Mouse (Mus musculus) liver, adult (tissue): ENCODE data around the gene Slc1a3.

ENCODE experiments used
- GATA4 ChIP-seq: IDR thresholded peaks from 2 replicates; pipeline ENCODE4 v1.6.1; 2014; ENCODE audit warnings: mild to moderate bottlenecking, low read length; ENCODE audit not compliant: insufficient replicate concordance

Slc1a3 gene

DNA sequence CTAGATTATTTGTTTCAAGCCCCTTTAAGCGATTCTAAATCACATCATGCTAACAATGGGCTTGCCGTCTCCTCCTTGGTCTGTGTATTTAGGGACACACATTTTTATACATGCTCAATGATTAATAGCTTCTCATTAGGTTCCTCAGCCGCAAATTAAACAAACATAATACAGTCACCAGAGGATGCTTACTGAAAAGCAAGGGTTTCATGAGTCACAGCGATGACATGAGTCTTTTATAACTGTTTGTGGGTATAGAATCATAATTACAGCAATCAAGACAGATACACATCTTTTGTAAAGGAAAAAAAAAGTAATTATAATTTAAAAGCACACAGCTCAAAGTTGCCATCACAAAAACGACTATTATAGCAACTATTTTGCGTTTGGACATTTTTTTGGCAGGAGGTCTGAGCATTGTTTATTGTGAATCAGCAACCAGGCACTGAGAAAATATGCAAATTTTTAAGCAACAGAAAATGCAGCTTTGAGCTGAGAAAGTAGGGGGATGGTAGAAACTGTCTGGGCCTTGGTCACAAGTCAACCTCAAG is 6.5 kb upstream of the Slc1a3 start:
- no peak for TF ChIP-seq GATA4

DNA sequence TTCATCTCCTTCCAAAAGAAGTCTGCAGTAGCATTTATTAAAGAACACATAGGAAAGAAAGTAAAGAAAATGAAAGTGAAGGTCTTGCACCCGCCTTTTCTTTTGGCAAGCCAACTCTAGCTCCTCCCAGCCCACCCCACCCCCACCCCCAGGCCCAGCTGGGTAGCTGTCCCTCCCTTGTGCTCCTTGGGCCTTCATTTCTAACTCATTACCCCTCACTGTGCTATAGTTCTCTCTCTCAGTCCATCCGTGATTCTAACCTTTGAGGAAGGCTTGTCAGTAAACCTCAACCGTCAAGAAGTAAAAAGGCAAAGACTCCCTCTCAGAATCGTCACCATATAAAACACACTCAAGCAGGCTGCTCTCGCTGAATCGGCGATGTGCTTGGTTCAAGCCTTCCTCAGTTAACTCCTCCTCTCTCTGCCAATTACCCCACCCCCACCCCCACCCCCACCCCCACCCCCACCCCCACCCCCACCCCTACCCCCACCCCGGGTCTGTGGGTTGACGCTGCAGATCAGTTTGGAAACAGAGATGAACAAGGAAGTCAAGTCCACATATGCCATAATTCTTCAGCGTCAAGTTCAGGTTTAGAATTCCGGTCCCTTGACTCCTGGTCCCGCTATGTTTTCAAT is 5.9 kb upstream of the Slc1a3 start:
- TF ChIP-seq GATA4: no peak

DNA sequence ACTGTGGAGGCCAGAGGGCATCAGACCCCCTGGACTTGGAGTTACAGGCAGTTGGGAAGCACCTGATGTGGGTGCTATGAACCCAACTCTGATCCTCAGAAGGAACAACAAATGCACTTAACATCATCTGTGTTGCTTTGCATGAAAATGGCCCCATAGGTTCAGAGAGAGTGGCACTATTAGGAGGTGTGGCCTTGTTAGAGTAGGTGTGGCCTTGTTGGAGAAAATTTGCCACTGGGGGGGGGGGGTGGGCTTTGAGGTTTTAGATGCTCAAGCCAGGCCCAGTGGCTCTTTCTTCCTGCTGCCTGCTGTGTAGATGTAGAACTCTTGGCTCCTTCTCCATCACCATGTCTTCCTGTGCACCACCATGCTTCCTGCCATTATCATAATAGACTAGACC is 5.1 kb upstream of the Slc1a3 start:
- no peak for TF ChIP-seq GATA4

DNA sequence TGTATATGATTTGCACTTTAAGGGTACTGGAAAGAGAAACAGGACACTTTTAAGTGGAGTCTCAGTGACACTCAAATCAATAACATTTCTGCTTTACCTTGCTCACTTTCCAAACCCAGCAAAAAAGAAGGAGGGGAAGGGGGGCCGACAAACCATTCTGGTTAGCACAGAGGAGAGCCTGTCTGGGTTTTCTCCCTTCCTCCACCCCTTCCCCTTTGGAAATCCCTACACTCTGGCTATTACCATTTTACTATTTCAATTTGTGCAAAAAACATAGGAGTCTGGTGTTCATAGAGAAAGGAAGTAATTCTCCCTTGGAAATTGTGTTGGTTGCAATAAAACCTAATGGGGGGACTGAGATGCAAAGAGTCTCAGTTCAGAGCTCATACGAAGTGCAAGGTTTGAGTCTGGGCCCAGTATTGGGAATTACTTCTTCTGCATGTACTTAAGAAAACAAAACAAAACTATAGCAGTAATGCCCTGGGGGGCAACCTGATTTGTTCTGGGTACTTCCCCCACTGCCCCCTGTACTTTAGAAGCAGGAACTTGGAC is 1.9 kb upstream of the Slc1a3 start:
- no peak for TF ChIP-seq GATA4

DNA sequence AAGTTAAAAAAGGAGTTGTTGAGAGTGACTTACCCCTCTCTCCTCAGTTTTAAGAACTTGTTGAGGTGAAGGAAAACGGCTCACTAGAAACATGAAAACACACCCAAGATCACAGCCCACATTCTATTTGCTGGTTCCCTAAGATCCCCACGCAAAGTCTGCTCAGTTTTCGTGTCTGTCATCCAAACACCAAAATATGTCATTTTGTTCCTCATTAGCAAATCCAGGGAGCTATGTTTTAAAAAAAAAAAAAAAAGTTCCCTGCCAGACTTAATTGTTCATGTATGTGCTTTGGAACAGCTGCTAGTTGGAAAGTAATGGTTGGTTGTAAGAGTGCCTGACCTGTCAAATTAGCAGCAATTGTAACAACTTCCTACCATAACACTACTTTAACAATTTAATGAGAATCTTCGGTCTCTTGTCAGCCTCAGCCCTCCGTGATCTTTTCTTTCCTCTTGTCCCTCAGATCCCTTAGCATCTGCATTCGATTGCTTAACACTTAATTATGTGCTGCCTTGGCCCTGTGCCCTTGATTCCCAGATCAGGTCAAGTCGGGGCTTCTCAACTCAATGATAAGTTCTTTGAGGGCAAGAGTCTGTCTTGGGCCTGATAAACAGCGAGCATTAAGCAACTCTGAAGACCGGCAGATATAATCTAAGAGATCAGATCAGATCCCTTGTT is 1.2 kb upstream of the Slc1a3 start:
- no peak for TF ChIP-seq GATA4

DNA sequence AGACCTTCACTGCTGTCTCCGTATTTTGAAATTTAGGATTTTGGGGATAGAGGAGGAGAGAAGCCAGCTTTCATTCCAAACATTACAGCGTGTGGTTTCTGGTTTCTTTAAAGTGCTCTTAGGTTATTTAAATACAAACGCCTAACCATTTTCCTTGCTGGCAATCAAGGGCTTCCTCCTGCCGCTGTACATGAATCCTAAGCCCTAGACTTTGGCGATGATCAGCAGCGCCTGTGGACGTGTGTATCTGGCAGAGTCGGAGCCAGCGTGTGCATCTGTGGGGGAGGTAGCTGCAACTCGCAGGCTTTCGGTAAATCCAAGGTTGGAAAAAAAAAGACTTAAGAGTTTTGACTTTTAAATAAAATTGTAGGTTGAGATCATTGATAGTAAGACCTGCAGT is 986 bp downstream of the Slc1a3 start:
- TF ChIP-seq GATA4: no peak

DNA sequence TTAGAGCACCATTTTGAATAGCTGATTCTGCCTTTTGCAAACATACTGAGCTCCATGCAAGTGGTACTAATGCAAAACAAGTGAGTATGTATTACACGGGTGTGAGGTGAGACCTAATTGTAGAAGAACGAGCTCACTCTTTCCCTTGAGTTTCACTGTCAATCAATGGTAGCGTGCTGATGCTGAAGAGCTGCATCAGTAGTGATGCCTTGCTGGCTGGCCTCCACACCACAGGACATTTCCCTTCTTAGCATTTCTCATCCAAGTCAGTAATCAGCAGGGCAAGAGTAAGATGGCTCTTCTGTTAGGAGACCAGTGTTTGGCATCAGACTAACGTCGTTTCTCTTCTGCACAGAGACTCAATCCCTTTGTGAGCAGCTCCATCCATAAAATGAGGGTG is 4.0 kb downstream of the Slc1a3 start:
- no peak for TF ChIP-seq GATA4

DNA sequence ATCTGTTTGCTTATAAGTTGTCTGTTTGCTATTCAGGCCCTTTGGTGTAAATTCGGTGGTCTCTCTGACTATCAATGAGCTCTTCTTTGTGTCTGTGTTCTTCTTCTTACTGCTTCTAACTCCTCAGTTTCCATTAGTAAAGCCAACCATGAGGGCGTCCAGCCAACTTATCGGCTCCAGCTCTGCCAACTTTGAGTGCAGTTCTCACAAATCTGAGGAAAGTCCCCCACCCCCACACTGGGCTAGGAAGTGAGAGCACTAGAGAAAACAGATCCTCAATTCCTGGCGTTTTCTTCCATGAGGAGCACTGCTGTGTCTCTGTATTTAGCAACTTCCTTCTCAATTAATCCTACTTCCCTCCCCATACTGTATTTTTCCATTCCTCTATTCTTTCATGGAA is 4.4 kb downstream of the Slc1a3 start:
- no peak for TF ChIP-seq GATA4

DNA sequence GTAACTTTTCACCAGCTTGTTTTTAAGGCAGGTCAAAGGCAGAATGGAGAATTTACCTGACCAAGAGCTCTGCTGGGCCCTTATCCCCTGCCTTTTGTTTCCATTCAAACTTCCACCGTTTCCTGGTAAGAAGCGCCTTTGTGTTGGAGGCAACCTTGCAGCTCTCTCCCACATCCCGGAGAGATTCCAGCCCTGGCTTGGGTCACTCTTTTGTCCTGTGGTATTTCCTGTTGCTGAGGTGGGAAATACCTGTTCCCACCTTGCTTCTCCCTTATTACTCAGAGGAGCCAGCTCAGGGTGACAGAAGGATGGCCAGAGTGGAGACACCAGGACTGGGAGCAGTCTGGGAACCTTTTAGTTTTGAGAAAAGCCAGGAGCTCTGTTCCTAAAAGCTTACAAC is 12.6 kb downstream of the Slc1a3 start:
- TF ChIP-seq GATA4: no peak

DNA sequence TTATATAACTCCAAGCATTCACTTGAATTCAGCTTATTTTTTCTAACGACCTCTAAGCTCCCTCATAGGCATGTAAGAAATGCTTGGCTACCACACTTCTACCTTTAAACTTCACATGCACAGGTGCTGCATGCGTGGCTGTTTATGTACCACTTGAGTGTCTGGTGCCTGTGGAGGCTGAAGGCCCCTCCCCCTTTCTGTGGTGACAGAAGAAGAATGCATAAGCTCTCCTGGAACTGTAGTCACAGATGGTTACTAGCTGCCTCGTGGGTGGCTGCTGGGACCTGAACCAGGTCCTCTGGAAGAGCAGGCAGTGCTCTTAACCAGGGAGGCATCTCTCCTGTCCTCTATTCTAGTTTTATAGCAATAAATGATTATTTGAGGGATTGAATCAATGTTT is 13.1 kb downstream of the Slc1a3 start:
- TF ChIP-seq GATA4: no peak

DNA sequence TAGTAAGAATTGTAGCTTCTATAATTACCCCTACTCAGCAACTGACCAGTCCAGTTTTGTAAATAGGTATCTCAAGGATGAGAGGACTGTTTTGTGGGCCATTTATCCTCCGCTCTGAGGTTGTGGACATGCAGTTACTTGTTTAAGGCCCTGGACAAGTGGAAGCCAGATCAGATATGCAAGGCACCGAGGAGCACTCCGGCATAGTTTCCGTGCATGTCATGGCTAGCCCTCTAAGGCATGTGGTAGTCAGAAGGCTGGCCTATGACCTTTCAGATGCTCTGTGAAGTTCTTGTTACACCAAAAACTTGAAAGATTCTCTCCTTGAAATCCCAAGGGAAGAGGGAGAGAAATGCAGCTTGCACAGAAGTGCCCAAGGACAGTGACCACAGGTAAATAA is 23.7 kb downstream of the Slc1a3 start:
- TF ChIP-seq GATA4: no peak

DNA sequence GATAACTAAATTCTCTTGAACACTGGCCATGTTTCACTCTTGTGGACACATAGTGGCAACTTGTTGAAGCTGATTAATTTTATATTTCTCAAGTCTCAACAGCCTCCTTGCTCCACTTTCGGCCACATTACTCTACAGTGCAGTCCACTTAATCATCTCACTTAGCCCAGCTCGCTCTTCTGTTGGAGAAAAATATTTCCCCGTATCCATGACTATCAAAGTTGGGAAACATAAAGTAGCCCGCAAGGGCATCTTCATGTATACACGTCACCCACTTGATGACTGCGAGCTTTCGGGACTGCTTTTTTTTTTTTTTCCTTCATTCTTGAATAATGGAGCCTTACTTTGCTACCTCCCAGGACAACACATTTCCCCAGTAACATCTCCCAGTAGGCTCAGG is 25.1 kb downstream of the Slc1a3 start:
- no peak for TF ChIP-seq GATA4

DNA sequence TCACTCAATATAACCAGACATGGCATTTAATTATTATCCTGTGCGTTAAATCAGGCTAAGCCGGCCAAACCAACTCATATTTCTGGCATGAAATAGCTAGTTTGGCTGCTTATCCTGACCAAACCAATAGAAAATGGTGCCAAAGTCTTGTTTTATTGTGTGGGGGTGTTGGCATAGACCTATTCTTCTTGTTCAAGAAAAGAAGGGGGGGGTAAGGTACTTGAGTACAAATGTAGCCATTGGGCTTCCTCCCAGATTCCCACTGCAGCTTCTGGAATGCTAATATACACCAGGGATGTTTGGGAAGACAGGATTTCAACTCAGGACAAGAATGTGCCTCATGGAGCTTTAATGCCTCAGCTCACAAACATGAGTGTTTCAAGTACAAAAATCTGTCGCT is 26.3 kb downstream of the Slc1a3 start:
- no peak for TF ChIP-seq GATA4

DNA sequence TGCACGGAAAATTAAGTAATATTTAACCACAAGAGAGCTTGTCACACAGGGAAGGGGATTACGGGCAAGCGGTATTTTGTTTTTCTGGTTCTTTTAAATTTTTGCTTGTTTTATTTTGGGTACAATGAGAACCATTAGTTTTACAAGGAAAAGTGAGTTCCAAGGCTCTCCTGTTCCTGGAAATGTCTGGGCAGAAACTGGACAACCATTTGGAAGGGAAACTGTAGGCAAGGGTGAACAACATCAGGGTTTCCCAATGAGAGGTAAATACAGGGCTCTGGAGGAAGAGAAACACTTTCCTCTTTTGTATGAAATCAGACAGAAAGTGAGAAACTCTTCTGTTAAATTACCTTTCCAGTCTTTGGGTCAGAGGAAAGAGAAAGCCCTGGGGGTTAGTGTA is 27.7 kb downstream of the Slc1a3 start:
- no peak for TF ChIP-seq GATA4

DNA sequence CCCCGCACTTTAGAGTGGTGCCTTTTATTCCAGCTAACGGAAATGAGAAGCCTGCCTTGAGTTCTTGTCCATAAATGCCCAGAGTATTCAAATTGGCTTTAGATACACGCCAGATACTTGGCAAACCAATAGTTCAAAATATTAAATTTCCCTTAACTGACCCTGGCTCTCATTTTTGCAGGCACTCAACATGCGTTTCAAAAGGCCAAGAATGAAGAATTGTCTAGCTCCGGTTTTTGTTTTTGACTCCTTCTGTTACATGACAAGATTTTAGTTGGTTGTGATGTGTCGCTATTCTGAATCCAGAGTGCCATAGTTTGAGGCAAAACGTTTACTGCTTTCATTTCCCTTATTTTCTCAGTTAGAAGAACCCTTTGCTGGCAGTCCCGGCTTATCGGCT is 28.1 kb downstream of the Slc1a3 start:
- no peak for TF ChIP-seq GATA4

DNA sequence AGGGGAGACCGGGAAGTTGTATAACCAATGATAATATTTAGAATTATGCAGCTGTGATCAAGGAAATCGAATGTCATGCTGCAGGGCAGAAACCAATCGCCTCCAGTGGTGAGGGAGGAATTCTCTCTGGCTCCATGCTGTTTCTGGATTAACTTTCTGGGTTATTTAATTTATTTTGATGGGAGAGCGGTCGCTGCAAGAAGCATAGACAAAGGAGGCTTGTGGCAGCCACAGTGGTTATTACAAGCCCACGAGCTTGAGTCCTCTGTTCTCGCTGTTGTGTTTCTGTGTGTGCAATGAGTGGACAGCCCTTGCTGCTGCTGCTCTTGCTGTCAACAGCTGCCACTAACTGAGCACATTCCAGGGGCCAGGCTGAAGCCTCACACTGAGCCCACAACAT is 28.6 kb downstream of the Slc1a3 start:
- TF ChIP-seq GATA4: no peak
